Mouse (Mus musculus) B cell, adult (primary cell): ENCODE results near the gene Cmya5. TPM values are rescaled to one million over a fixed set of nuclear protein-coding genes. Genes with fewer than 3 reads are reported as not detected.

Experiments
- total RNA-seq: library from RNA; stranded (reverse); gene quantifications from 4 replicates; pipeline ENCODE4 v1.2.4, GENCODE M21; 2023; ENCODE audit not compliant: inconsistent age

Cmya5 gene
- total RNA-seq = 0.29 to 0.60 TPM (median 0.45 TPM) in 4 replicates

GRCm38 (mm10) chr13:93144336-93145167 is at the start of gene Cmya5:
TSS of gene Cmya5 (minus strand) at chr13:93144724.

GRCm38 (mm10) chr13:93191831-93192645 is 47.5 kb upstream of the Cmya5 start, which contains the start of gene Tent2:
TSS of gene Tent2 (minus strand) at chr13:93192385.

Other genes starting within 250 kb of the Cmya5 start
- gene Tent2, start 47.7 kb upstream of the Cmya5 start, total RNA-seq = 91.2 to 121 TPM (median 116 TPM) in 4 replicates
- 19.4 to 24.2 TPM (median 21.6 TPM) in 4 replicates for gene Homer1, start 154.9 kb upstream of the Cmya5 start, total RNA-seq